Mouse (Mus musculus): ENCODE results near the gene Zfhx3. TPM values are rescaled to one million over a fixed set of nuclear protein-coding genes. Genes with fewer than 3 reads are reported as not detected.

The Zfhx3 gene
- polyA plus RNA-seq, 1 experiment from 2014 or later, result 7.4 TPM

DNA sequence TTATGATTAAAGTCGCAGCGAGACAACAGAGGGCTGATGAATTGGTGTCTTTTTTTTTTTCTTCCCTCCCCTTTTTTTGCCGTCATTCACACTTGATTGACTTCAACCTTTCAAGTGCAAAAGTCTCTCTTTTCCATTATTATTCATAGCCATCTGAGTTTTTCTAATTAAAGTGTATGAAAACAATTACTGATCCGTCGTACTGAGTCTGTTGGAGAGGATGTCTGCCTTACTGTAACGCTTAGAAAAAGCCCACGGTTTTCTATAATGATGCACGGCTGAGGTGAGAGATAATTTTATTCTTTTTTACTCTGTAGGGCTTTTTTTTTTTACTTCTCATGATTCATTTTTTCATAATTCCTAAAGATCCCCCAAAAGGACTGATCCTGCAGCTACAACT, 1000.2 kb downstream of the Zfhx3 start:
- Histone ChIP-seq H3K4me1 (replicated peaks) (no peaks in the 10 kb centered on the region), H3K9ac (no peak overlapping the region), H3K9me3 (replicated peaks) (no peaks in the 10 kb centered on the region; the same call in 1 of the 2 replicates), H3K4me3 (no peak overlapping the region), H3K27me3 (replicated peaks) (0 out of 2 replicates have a peak, but pooled peaks cover 5% of the 10 kb centered on the region), H3K36me3 (peaks cover 36% of the 10 kb centered on the region), H3K27ac (ENCODE audit: poor library complexity, severe bottlenecking) (no peak overlapping the region), H3K4me2 (no peak overlapping the region)
- no peak for ATAC-seq (ENCODE audit: insufficient number of reproducible peaks, low FRiP score)
- WGBS, result 88% methylated on average over 8 of the region's 8 CpGs

DNA sequence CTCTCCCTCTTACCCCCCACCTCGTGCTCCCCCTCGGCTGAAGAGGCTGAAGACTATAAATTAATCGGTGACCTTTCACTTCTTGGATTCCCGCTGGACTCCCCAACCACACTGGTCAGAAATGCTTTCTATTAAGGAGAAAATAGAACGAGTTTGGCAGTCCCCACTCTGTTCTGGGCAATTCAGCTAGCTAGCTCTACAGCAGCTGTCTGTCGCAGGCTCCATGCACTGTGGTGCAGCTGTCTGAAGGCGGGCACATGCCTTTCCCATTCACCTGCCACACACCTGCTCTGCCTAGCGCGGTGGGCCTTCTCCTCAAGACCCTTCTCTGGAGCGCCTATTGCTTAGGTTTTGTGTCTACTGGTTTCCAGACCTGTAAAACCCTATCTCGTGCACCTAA, 1000.7 kb downstream of the Zfhx3 start:
- ATAC-seq (ENCODE audit: insufficient number of reproducible peaks, low FRiP score), result no peak
- Histone ChIP-seq H3K4me3 (no peak overlapping the region), H3K4me2 (no peak overlapping the region), H3K9ac (no peak overlapping the region), H3K27ac (ENCODE audit: poor library complexity, severe bottlenecking) (no peak overlapping the region), H3K27me3 (replicated peaks) (0 out of 2 replicates have a peak, but pooled peaks cover 5% of the 10 kb centered on the region), H3K4me1 (replicated peaks) (no peaks in the 10 kb centered on the region), H3K9me3 (replicated peaks) (no peaks in the 10 kb centered on the region; the same call in none of the 2 replicates), H3K36me3 (peaks cover 38% of the 10 kb centered on the region)
- WGBS, result 83% methylated on average over 11 of the region's 11 CpGs

DNA sequence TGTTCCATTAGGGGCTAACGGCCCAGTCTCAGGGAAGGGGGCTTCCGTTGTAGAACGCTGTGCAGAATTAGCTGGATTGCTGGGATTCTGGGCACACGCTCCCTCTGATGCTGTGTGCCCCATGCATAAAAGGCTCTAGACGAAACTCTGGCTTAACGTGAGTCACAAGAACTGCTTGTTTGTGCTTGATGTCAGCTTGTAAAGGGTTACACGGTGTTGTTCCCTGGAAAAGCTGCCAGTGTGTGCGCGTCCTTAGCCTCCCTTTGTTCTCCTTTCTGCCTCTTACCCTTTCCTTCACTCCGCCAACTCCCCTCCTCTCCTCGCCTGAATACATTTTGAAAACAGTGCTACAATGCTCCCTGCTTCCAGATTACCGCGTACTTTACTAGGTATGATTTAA, 1001.9 kb downstream of the Zfhx3 start:
- H3K4me2 ChIP-seq, result no peak overlapping the region
- no peak overlapping the region for H3K9ac ChIP-seq
- no peak for ATAC-seq (ENCODE audit: insufficient number of reproducible peaks, low FRiP score)
- H3K36me3 ChIP-seq, result peaks cover 46% of the 10 kb centered on the region
- H3K9me3 ChIP-seq (replicated peaks), result peaks cover 11% of the 10 kb centered on the region
- no peaks in the 10 kb centered on the region for H3K4me1 ChIP-seq (replicated peaks)
- 85% methylated on average over 13 of the region's 13 CpGs for WGBS
- 0 out of 2 replicates have a peak, but pooled peaks cover 5% of the 10 kb centered on the region for H3K27me3 ChIP-seq (replicated peaks)
- H3K27ac ChIP-seq (ENCODE audit: poor library complexity, severe bottlenecking), result no peak overlapping the region
- no peak overlapping the region for H3K4me3 ChIP-seq

DNA sequence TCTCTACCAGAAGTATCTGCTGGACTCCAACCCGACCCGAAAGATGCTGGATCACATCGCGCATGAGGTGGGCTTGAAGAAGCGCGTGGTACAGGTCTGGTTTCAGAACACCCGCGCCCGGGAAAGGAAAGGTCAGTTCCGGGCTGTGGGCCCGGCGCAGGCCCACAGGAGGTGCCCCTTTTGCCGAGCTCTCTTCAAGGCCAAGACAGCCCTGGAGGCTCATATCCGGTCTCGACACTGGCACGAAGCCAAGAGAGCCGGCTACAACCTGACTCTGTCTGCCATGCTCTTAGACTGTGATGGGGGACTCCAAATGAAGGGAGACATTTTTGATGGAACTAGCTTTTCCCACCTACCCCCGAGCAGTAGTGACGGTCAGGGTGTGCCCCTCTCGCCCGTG, 1007.9 kb downstream of the Zfhx3 start:
- Histone ChIP-seq H3K9ac (no peak overlapping the region), H3K4me1 (replicated peaks) (no peaks in the 10 kb centered on the region), H3K4me2 (no peak overlapping the region), H3K27ac (ENCODE audit: poor library complexity, severe bottlenecking) (no peak overlapping the region), H3K9me3 (replicated peaks) (peaks cover 30% of the 10 kb centered on the region), H3K4me3 (no peak overlapping the region), H3K36me3 (peaks cover 93% of the 10 kb centered on the region), H3K27me3 (replicated peaks) (no peaks in the 10 kb centered on the region)
- 94% methylated on average over 21 of the region's 21 CpGs for WGBS
- ATAC-seq (ENCODE audit: insufficient number of reproducible peaks, low FRiP score), result no peak

DNA sequence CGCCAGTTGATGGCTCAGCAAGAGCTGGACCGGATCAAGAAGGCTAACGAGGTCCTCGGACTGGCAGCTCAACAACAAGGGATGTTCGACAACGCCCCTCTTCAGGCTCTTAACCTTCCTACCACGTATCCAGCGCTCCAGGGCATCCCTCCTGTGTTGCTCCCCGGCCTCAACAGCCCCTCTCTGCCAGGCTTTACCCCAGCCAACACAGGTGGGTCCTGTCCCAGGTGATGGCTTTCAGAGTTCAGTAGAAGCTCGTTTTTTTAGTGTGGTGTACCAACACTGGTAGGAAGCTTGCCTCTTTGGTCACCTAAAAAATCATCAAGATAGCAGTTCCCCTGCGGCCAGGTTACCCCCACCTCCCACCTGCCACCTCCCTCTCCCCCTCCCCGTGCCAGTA, 1009.1 kb downstream of the Zfhx3 start:
- peaks cover 38% of the 10 kb centered on the region for H3K9me3 ChIP-seq (replicated peaks)
- ATAC-seq (ENCODE audit: insufficient number of reproducible peaks, low FRiP score), result no peak
- H3K4me1 ChIP-seq (replicated peaks), result no peaks in the 10 kb centered on the region
- no peak overlapping the region for H3K27ac ChIP-seq (ENCODE audit: poor library complexity, severe bottlenecking)
- peaks cover 95% of the 10 kb centered on the region for H3K36me3 ChIP-seq
- no peak overlapping the region for H3K9ac ChIP-seq
- 91% methylated on average over 12 of the region's 12 CpGs for WGBS
- no peak overlapping the region for H3K4me3 ChIP-seq
- no peaks in the 10 kb centered on the region for H3K27me3 ChIP-seq (replicated peaks)
- no peak overlapping the region for H3K4me2 ChIP-seq

DNA sequence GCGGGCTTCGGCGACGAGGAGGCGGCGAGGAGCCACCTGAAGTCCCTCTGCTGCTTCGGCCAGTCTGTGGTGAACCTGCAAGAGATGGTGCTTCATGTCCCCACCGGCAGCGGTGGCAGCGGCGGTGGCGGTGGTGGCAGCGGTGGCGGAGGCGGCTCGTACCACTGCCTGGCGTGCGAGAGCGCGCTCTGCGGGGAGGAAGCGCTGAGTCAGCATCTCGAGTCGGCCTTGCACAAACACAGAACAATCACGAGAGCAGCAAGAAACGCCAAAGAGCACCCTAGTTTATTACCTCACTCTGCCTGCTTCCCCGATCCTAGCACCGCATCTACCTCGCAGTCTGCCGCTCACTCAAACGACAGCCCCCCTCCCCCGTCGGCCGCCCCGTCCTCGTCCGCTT, 1014.0 kb downstream of the Zfhx3 start:
- no peak overlapping the region for H3K27ac ChIP-seq (ENCODE audit: poor library complexity, severe bottlenecking)
- 51% methylated on average over 37 of the region's 37 CpGs for WGBS
- no peak for ATAC-seq (ENCODE audit: insufficient number of reproducible peaks, low FRiP score)
- peaks cover 8% of the 10 kb centered on the region for H3K9me3 ChIP-seq (replicated peaks)
- peaks cover 50% of the 10 kb centered on the region for H3K36me3 ChIP-seq
- 0 out of 2 replicates have a peak overlapping the region, but pooled peaks have one; percentile 28 for H3K9ac ChIP-seq
- H3K4me3 ChIP-seq, result peak overlapping the region; percentile 31
- no peaks in the 10 kb centered on the region for H3K27me3 ChIP-seq (replicated peaks)
- peak overlapping the region; percentile 57 for H3K4me2 ChIP-seq
- H3K4me1 ChIP-seq (replicated peaks), result no peaks in the 10 kb centered on the region

DNA sequence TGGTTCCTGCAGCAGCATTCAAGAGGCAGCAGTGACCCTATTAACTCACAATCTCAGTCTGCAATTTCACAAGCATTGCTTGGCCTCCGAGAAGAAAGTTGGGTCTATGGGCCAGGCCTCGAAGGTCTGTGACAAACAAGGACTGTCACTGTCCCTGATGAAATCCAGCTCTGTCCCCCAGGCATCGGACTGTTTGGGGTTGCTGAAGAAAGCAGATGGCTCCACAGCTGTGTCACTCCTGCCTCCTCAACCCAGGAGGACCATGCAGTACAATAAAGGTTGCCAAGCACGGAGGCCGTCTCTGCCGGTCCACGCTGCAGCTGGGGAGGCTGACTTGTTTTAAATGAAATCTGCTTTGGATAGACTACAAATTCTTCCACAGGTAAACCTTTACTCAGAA, 1020.1 kb downstream of the Zfhx3 start:
- Histone ChIP-seq H3K36me3 (no peaks in the 10 kb centered on the region), H3K4me3 (no peak overlapping the region), H3K4me2 (no peak overlapping the region), H3K9ac (no peak overlapping the region), H3K27me3 (replicated peaks) (no peaks in the 10 kb centered on the region), H3K4me1 (replicated peaks) (no peaks in the 10 kb centered on the region), H3K9me3 (replicated peaks) (no peaks in the 10 kb centered on the region), H3K27ac (ENCODE audit: poor library complexity, severe bottlenecking) (no peak overlapping the region)
- 73% methylated on average over 7 of the region's 7 CpGs for WGBS
- no peak for ATAC-seq (ENCODE audit: insufficient number of reproducible peaks, low FRiP score)

DNA sequence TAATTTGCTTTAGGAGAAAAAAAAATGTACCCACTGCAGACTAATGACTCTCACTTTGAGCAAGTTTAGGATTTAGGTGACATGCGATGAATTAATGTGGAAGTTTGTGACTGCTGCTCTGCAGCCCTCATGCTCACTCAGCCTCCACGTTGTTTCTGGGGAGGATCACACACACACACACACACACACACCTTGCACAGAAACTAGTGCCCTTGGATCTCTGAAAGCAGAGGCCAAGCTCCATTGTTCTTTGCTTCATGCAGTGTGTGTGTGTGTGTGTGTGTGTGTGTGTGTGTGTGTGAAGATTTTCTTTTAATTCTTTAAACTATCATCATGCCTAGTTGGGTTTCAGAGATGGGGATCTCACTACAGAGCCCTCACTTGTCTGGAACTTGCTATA, 1020.7 kb downstream of the Zfhx3 start:
- no peaks in the 10 kb centered on the region for H3K36me3 ChIP-seq
- no peaks in the 10 kb centered on the region for H3K4me1 ChIP-seq (replicated peaks)
- WGBS, result 82% methylated on average over 2 of the region's 2 CpGs

DNA sequence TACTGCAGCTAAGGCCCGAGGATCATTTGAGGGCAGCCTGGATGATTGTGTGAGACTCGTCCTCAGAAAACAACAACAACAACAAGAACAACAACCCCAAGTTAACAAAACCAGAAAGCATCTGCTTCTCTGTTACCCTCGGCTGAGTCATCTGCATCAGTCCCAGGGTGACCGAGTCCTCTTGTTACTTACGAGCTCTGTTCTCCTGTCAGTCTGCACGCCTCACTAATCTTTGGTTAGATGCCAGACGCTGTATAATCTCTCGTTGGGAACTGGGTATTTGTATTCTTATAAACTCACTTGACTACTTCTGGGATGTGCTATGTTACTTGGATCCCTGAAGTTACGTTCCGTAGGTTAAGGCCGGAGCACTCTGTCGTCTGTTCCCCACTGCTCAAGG, 1023.6 kb downstream of the Zfhx3 start:
- 66% methylated on average over 12 of the region's 12 CpGs for WGBS
- no peaks in the 10 kb centered on the region for H3K4me1 ChIP-seq (replicated peaks)
- H3K27ac ChIP-seq (ENCODE audit: poor library complexity, severe bottlenecking), result no peak overlapping the region
- H3K4me2 ChIP-seq, result no peak overlapping the region
- H3K9ac ChIP-seq, result no peak overlapping the region
- no peaks in the 10 kb centered on the region for H3K9me3 ChIP-seq (replicated peaks)
- no peaks in the 10 kb centered on the region for H3K36me3 ChIP-seq
- no peak overlapping the region for H3K4me3 ChIP-seq
- no peak for ATAC-seq (ENCODE audit: insufficient number of reproducible peaks, low FRiP score)
- H3K27me3 ChIP-seq (replicated peaks), result no peaks in the 10 kb centered on the region

More for the DNA sequence above, 1020.7 kb downstream of the Zfhx3 start:
- Histone ChIP-seq H3K27ac (ENCODE audit: poor library complexity, severe bottlenecking) (no peak overlapping the region), H3K9me3 (replicated peaks) (no peaks in the 10 kb centered on the region), H3K27me3 (replicated peaks) (no peaks in the 10 kb centered on the region), H3K4me3 (no peak overlapping the region), H3K9ac (no peak overlapping the region), H3K4me2 (no peak overlapping the region)
- no peak for ATAC-seq (ENCODE audit: insufficient number of reproducible peaks, low FRiP score)

DNA sequence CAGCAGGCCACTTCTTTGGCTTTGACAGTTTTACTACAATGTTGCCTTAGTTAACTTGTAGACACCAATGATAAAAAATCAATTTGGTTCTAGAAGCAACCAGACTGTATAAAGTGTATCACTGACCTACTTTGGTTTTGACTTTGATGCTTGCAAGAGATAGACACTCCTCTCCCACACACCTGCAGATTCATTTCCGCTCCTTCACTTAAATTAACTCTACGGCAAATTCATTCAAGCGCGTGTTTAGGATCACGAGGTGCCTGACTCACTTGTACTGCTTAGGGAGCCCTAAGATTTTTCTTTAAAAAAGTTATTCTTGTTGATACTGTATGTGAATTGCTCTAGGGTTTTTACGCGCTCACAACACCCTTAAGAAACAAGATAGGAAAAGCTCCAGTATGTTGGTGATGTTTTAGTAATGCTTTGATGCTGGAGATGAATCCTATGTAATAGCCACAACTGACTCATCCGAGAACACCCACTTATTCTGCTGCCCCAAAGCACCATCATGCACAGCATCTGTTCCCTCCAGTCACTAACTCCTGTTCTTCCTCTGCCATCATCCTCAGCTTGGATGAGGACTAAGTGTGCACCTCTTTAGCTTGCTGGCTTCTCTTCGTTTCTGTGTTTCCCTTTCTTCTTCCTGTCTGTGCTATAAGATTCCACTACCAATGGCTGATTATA, 1031.3 kb downstream of the Zfhx3 start:
- Histone ChIP-seq H3K4me1 (replicated peaks) (no peaks in the 10 kb centered on the region), H3K9me3 (replicated peaks) (no peaks in the 10 kb centered on the region), H3K36me3 (no peaks in the 10 kb centered on the region), H3K9ac (no peak overlapping the region), H3K4me2 (no peak overlapping the region), H3K27me3 (replicated peaks) (no peaks in the 10 kb centered on the region), H3K27ac (ENCODE audit: poor library complexity, severe bottlenecking) (no peak overlapping the region), H3K4me3 (no peak overlapping the region)
- no peak for ATAC-seq (ENCODE audit: insufficient number of reproducible peaks, low FRiP score)
- 82% methylated on average over 9 of the region's 9 CpGs for WGBS

DNA sequence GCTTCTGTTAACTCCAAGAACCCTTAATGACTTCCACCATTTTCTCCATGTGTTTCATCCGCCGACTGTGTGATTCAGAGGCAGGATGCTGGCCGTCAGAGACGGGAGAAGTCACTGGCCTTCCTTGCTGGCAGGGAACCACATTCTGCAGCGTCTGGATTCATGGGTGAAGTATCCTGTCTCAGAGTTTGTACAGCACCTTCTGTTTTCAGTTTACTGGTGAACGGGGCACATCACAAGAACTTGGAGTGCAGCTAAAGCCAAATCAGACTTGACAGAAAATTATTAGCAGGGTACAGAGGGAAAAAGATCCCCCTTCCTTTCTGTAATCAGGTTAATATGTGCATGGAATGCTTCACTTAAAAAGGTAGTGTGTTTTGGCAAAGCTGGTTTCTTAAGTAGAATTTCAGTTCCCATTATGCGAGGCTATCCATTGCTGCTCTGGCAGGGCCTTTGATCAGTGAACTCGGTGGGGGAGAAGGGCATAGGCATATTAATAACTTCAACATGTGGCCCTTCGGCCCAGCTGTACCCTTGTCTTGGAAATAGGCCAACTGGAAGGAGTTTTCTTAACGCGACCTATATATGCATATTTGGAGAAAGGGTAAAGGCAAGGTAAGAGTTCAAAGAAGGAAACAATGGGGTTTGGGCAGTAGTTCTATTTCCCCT, 1035.4 kb downstream of the Zfhx3 start:
- no peak for ATAC-seq (ENCODE audit: insufficient number of reproducible peaks, low FRiP score)

More for the DNA sequence above, 1035.4 kb downstream of the Zfhx3 start:
- Histone ChIP-seq H3K4me2 (no peak overlapping the region), H3K4me3 (no peak overlapping the region), H3K9me3 (replicated peaks) (peaks cover 2% of the 10 kb centered on the region; the same call in 1 of the 2 replicates), H3K4me1 (replicated peaks) (no peaks in the 10 kb centered on the region), H3K9ac (no peak overlapping the region), H3K27me3 (replicated peaks) (no peaks in the 10 kb centered on the region), H3K36me3 (no peaks in the 10 kb centered on the region), H3K27ac (ENCODE audit: poor library complexity, severe bottlenecking) (no peak overlapping the region)
- 65% methylated on average over 11 of the region's 11 CpGs for WGBS

Measured in heart, embryonic 12.5 days (tissue).